Mouse (Mus musculus) heart, embryonic 12.5 days (tissue): ENCODE data around the gene Crisp3. TPM values are rescaled to one million over a fixed set of nuclear protein-coding genes. Genes with fewer than 3 reads are reported as not detected.
"Not testable (repeated sequence)": the region's sequence is repeated elsewhere in the genome, so short reads cannot be mapped to it uniquely, and the experiment has no call there.

Source experiments
- ATAC-seq: fragments of 200-750 bp; cut with Nextera tagmentation; 2 replicates; pipeline ENCODE4 v1.8.0; 2017; ENCODE audit warnings: moderate TSS enrichment, moderate library complexity; ENCODE audit not compliant: insufficient number of reproducible peaks, low FRiP score
- H3K27ac ChIP-seq: fragments of 300-500 bp; sonication (generic); 2 replicates; pipeline ENCODE4 v1.5.1; 2016; ENCODE audit warnings: mild to moderate bottlenecking, moderate library complexity; ENCODE audit not compliant: poor library complexity, severe bottlenecking
- H3K27me3 ChIP-seq: fragments of 300-500 bp; sonication (generic); replicated peaks from 2 replicates; pipeline ENCODE4 v1.6.1; 2016; ENCODE audit warnings: mild to moderate bottlenecking, moderate library complexity
- H3K36me3 ChIP-seq: fragments of 300-500 bp; sonication (generic); 2 replicates; pipeline ENCODE4 v1.6.1; 2016; ENCODE audit warnings: mild to moderate bottlenecking, moderate library complexity
- H3K4me1 ChIP-seq: fragments of 300-500 bp; sonication (generic); replicated peaks from 2 replicates; pipeline ENCODE4 v1.6.1; 2016; ENCODE audit warnings: mild to moderate bottlenecking
- H3K4me2 ChIP-seq: fragments of 300-500 bp; sonication (generic); 2 replicates; pipeline ENCODE4 v1.6.1; 2016; ENCODE audit warnings: mild to moderate bottlenecking, moderate library complexity
- H3K4me3 ChIP-seq: fragments of 300-500 bp; sonication (generic); 2 replicates; pipeline ENCODE4 v1.5.1; 2016; ENCODE audit warnings: mild to moderate bottlenecking
- H3K9ac ChIP-seq: fragments of 300-500 bp; sonication (generic); 2 replicates; pipeline ENCODE4 v1.6.1; 2016; ENCODE audit warnings: mild to moderate bottlenecking, moderate library complexity
- H3K9me3 ChIP-seq: fragments of 300-500 bp; sonication (generic); replicated peaks from 2 replicates; pipeline ENCODE4 v1.6.1; 2016; ENCODE audit warnings: mild to moderate bottlenecking, moderate library complexity
- WGBS: fragments of 180-500 bp; shearing (Covaris S2); methylation state at CpG from one replicate; pipeline ENCODE4 v1.1.7; 2016; 5-methylcytosine and 5-hydroxymethylcytosine counted together
- polyA plus RNA-seq: library from polyadenylated mRNA; unstranded; fragments of >200 nt; fragmentation: Nextera tagmentation; extraction: Ambion mirVana; gene quantifications from 2 replicates; pipeline ENCODE4 v1.2.1, GENCODE M21; 2016

The Crisp3 gene
- polyA plus RNA-seq = not detected in 2 replicates

- Histone ChIP-seq H3K9me3 (no peaks in the 10 kb centered on the region), H3K36me3 (no peaks in the 10 kb centered on the region), H3K27me3 (no peaks in the 10 kb centered on the region), H3K4me1 (no peaks in the 10 kb centered on the region), H3K9ac (no peak within 1 kb of the TSS), H3K4me2 (no peak within 1 kb of the TSS), H3K4me3 (no peak within 1 kb of the TSS), H3K27ac (no peak within 1 kb of the TSS)
- ATAC-seq = no peak
Observed at GRCm38 (mm10) chr17:40242135-40242534, at the start of gene Crisp3. Gene Crisp3, minus strand, starts transcription at chr17:40242288.

GRCm38 (mm10) chr17:40285435-40285834 lies 43.3 kb upstream of the Crisp3 start:
- Histone ChIP-seq H3K4me2 (no peak overlapping the region), H3K4me3 (no peak overlapping the region), H3K36me3 (no peaks in the 10 kb centered on the region), H3K4me1 (no peaks in the 10 kb centered on the region), H3K27me3 (no peaks in the 10 kb centered on the region), H3K27ac (no peak overlapping the region), H3K9me3 (no peaks in the 10 kb centered on the region), H3K9ac (no peak overlapping the region)
- 66% methylated on average over 2 of the region's 2 CpGs for WGBS
- no peak for ATAC-seq

- no peaks in the 10 kb centered on the region for H3K9me3 ChIP-seq
- no peak overlapping the region for H3K9ac ChIP-seq
- 57% methylated on average over 1 of the region's 1 CpGs for WGBS
- H3K4me1 ChIP-seq = no peaks in the 10 kb centered on the region
- no peak for ATAC-seq
- H3K27ac ChIP-seq = no peak overlapping the region
- H3K36me3 ChIP-seq = no peaks in the 10 kb centered on the region
- no peak overlapping the region for H3K4me3 ChIP-seq
- no peak overlapping the region for H3K4me2 ChIP-seq
- no peaks in the 10 kb centered on the region for H3K27me3 ChIP-seq
Observed at GRCm38 (mm10) chr17:40275519-40275918, 33.4 kb upstream of the Crisp3 start.

GRCm38 (mm10) chr17:40274906-40275470 lies 32.9 kb upstream of the Crisp3 start:
- Histone ChIP-seq H3K9ac (no peak overlapping the region), H3K36me3 (no peaks in the 10 kb centered on the region), H3K4me1 (no peaks in the 10 kb centered on the region), H3K27ac (no peak overlapping the region), H3K4me3 (no peak overlapping the region), H3K4me2 (no peak overlapping the region), H3K9me3 (no peaks in the 10 kb centered on the region), H3K27me3 (no peaks in the 10 kb centered on the region)
- no peak for ATAC-seq
- 74% methylated on average over 1 of the region's 1 CpGs for whole genome bisulfite sequencing

- no peak overlapping the region for H3K4me2 ChIP-seq
- H3K9ac ChIP-seq = no peak overlapping the region
- H3K4me1 ChIP-seq = no peaks in the 10 kb centered on the region
- WGBS = 53% methylated on average over 1 of the region's 1 CpGs
- no peak overlapping the region for H3K27ac ChIP-seq
- no peaks in the 10 kb centered on the region for H3K27me3 ChIP-seq
- no peak overlapping the region for H3K4me3 ChIP-seq
- H3K36me3 ChIP-seq = no peaks in the 10 kb centered on the region
- no peak for ATAC-seq
- H3K9me3 ChIP-seq = no peaks in the 10 kb centered on the region
Observed at GRCm38 (mm10) chr17:40252487-40252886, 10.4 kb upstream of the Crisp3 start.

- H3K9me3 ChIP-seq = no peaks in the 10 kb centered on the region
- no peak within 1 kb of the TSS for H3K9ac ChIP-seq
- 67% methylated on average over 4 of the region's 4 CpGs for WGBS
Observed at GRCm38 (mm10) chr17:40208540-40208939, 33.5 kb downstream of the Crisp3 start, which contains the start of gene Pgk2. Gene Pgk2, minus strand, starts transcription at chr17:40208640.

GRCm38 (mm10) chr17:40201803-40202202 lies 40.3 kb downstream of the Crisp3 start:
- not testable (repeated sequence) for H3K27ac ChIP-seq, H3K9me3 ChIP-seq, ATAC-seq, H3K9ac ChIP-seq, H3K4me2 ChIP-seq, H3K27me3 ChIP-seq, H3K4me3 ChIP-seq, H3K4me1 ChIP-seq, H3K36me3 ChIP-seq

More at GRCm38 (mm10) chr17:40208540-40208939, 33.5 kb downstream of the Crisp3 start, which contains the start of gene Pgk2:
- Histone ChIP-seq H3K4me1 (no peaks in the 10 kb centered on the region), H3K36me3 (no peaks in the 10 kb centered on the region), H3K4me3 (no peak within 1 kb of the TSS), H3K4me2 (no peak within 1 kb of the TSS), H3K27ac (no peak within 1 kb of the TSS), H3K27me3 (no peaks in the 10 kb centered on the region)
- ATAC-seq = no peak

GRCm38 (mm10) chr17:40190192-40190591 lies 51.9 kb downstream of the Crisp3 start:
- not testable (repeated sequence) for H3K27ac ChIP-seq, H3K9ac ChIP-seq, H3K27me3 ChIP-seq, H3K9me3 ChIP-seq, ATAC-seq, H3K4me2 ChIP-seq, H3K4me1 ChIP-seq, H3K36me3 ChIP-seq, H3K4me3 ChIP-seq
- WGBS = 73% methylated on average over 4 of the region's 4 CpGs

Other genes with a start within 250 kb of the Crisp3 start
- not detected in 2 replicates for gene AC192777.2, start 146.8 kb downstream of the Crisp3 start, polyA plus RNA-seq
- not detected in 2 replicates for gene Pgk2, start 33.6 kb downstream of the Crisp3 start, polyA plus RNA-seq
- gene Crisp1, start 76.9 kb upstream of the Crisp3 start, polyA plus RNA-seq = not detected in 2 replicates